Mouse (Mus musculus) limb, embryonic 12.5 days (tissue): ENCODE data around the gene Dusp16. TPM values are rescaled to one million over a fixed set of nuclear protein-coding genes. Genes with fewer than 3 reads are reported as not detected.

ENCODE experiments used
- ATAC-seq: fragments of 200-750 bp; cut with Nextera tagmentation; 2 replicates; pipeline ENCODE4 v1.8.0; 2017; ENCODE audit warnings: low read depth, moderate TSS enrichment; ENCODE audit not compliant: insufficient number of reproducible peaks, insufficient read depth, low FRiP score, low TSS enrichment
- H3K27ac ChIP-seq: fragments of 300-500 bp; sonication (generic); 2 replicates; pipeline ENCODE4 v1.5.1; 2016; ENCODE audit warnings: mild to moderate bottlenecking, moderate library complexity
- H3K27me3 ChIP-seq: fragments of 300-500 bp; sonication (generic); 2 replicates; pipeline ENCODE4 v1.6.1; 2016; ENCODE audit warnings: mild to moderate bottlenecking, moderate library complexity
- H3K36me3 ChIP-seq: fragments of 300-500 bp; sonication (generic); 2 replicates; pipeline ENCODE4 v1.6.1; 2016; ENCODE audit warnings: mild to moderate bottlenecking, moderate library complexity
- H3K4me1 ChIP-seq: fragments of 300-500 bp; sonication (generic); replicated peaks from 2 replicates; pipeline ENCODE4 v1.6.1; 2016
- H3K4me2 ChIP-seq: fragments of 300-500 bp; sonication (generic); 2 replicates; pipeline ENCODE4 v1.6.1; 2016; ENCODE audit warnings: mild to moderate bottlenecking, moderate library complexity
- H3K4me3 ChIP-seq: fragments of 300-500 bp; sonication (generic); replicated peaks from 2 replicates; pipeline ENCODE4 v1.5.1; 2016; ENCODE audit warnings: mild to moderate bottlenecking
- H3K9ac ChIP-seq: fragments of 300-500 bp; sonication (generic); replicated peaks from 2 replicates; pipeline ENCODE4 v1.6.1; 2016; ENCODE audit warnings: mild to moderate bottlenecking, moderate library complexity
- H3K9me3 ChIP-seq: fragments of 300-500 bp; sonication (generic); 2 replicates; pipeline ENCODE4 v1.6.1; 2016; ENCODE audit warnings: mild to moderate bottlenecking, moderate library complexity
- WGBS: fragments of 180-500 bp; shearing (Covaris S2); methylation state at CpG from one replicate; pipeline ENCODE4 v1.1.7; 2016; 5-methylcytosine and 5-hydroxymethylcytosine counted together
- polyA plus RNA-seq: library from polyadenylated mRNA; unstranded; fragments of >200 nt; fragmentation: Nextera tagmentation; extraction: Ambion mirVana; gene quantifications from 2 replicates; pipeline ENCODE4 v1.2.1, GENCODE M21; 2016

Gene Dusp16
- polyA plus RNA-seq, 1 experiment from 2014 or later, result 14.3 TPM

DNA sequence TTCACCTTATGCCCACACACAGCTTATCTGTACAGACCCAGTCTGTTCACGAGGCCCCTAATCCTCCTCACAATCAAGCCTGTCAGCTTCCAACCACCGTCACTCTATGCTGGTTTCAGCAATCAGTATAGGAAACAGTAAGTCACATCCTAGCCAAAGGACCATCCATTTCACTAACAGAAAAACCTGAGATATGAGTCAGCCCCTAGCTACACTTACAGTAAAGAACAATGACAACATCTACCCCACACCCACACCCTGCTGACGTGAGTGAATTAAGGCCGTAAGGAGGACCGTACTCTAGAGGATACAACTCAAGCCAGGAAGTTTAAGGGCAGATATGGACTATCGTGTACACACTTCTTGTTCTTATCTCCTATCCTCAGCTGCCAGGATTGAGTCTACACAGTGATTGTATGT, 76.2 kb downstream of the Dusp16 start:
- H3K36me3 ChIP-seq, result peaks cover 49% of the 10 kb centered on the region
- no peak overlapping the region for H3K4me2 ChIP-seq
- WGBS, result 86% methylated on average over 6 of the region's 6 CpGs
- no peaks in the 10 kb centered on the region for H3K4me1 ChIP-seq
- ATAC-seq, result no peak
- no peak overlapping the region for H3K9ac ChIP-seq
- no peaks in the 10 kb centered on the region for H3K9me3 ChIP-seq
- no peak overlapping the region for H3K4me3 ChIP-seq
- H3K27me3 ChIP-seq, result no peaks in the 10 kb centered on the region
- H3K27ac ChIP-seq, result no peak overlapping the region

DNA sequence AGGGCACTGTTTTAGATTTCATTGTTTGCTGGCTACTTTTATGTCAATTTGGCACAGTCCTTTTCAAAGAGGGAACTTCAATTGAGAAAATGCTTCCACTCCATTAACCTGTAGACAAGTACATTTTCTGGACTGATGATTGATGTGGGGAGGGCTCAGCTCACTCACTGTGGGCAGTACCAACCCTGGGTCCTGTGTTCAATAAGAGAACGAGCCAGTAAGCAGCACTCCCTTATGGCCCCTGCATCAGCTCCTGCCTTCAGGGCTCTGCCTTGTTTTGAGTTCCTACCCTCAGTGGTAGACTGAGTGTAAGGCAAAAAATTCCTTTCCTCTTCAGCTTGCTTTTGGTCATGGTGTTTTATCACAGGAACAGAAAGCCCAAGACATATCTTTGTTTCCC, 78.5 kb downstream of the Dusp16 start:
- Histone ChIP-seq H3K4me2 (no peak overlapping the region), H3K9me3 (no peaks in the 10 kb centered on the region), H3K4me1 (no peaks in the 10 kb centered on the region), H3K9ac (no peak overlapping the region), H3K36me3 (peaks cover 32% of the 10 kb centered on the region), H3K27ac (no peak overlapping the region), H3K27me3 (no peaks in the 10 kb centered on the region), H3K4me3 (no peak overlapping the region)
- no peak for ATAC-seq
- 63% methylated on average over 1 of the region's 1 CpGs for WGBS

DNA sequence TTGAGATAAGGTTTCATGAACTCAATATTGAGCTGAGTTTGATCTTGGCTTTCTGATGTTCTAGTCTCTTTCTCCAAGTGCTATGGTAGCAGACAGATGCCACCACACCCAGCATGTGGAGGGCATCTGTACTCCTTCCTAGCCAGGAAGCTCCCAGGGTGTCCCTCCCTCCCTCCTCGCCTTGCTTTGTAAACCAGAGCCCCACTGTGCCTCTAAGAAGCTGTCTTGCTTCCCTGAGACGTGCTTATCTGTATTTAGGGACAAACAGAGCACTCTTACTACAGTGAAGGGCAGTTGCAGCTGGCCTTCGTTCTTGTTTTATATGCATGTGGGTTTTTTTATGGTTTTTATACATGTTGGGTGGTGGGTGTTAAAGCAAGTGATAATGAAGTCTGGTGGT, 79.1 kb downstream of the Dusp16 start:
- 39% methylated on average over 3 of the region's 3 CpGs for WGBS
- Histone ChIP-seq H3K4me2 (no peak overlapping the region), H3K9ac (no peak overlapping the region), H3K27ac (no peak overlapping the region), H3K36me3 (peaks cover 26% of the 10 kb centered on the region), H3K9me3 (no peaks in the 10 kb centered on the region), H3K27me3 (no peaks in the 10 kb centered on the region), H3K4me3 (no peak overlapping the region), H3K4me1 (no peaks in the 10 kb centered on the region)
- no peak for ATAC-seq

DNA sequence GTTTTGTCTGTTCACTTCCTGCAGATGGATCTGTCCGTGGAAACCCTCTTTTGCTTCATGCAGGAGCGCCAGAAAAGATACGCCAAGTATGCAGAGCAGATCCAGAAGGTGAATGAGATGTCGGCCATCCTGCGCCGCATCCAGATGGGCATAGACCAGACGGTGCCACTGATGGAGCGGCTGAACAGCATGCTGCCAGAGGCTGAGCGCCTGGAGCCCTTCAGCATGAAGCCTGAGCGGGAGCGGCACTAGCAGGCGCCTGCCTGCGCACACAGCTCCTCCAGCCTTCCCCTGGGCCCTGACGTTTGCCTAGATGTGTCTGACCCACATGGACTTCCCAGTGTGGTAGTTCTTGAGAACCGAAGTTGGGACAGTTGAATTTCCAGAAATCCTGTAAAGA, 82.4 kb downstream of the Dusp16 start:
- H3K4me1 ChIP-seq, result no peaks in the 10 kb centered on the region
- no peak overlapping the region for H3K9ac ChIP-seq
- peaks cover 4% of the 10 kb centered on the region; the same call in 1 of the 2 replicates for H3K36me3 ChIP-seq
- no peak overlapping the region for H3K27ac ChIP-seq
- H3K4me3 ChIP-seq, result no peak overlapping the region
- no peak overlapping the region for H3K4me2 ChIP-seq
- H3K27me3 ChIP-seq, result no peaks in the 10 kb centered on the region
- H3K9me3 ChIP-seq, result no peaks in the 10 kb centered on the region
- no peak for ATAC-seq
- WGBS, result 92% methylated on average over 15 of the region's 15 CpGs

DNA sequence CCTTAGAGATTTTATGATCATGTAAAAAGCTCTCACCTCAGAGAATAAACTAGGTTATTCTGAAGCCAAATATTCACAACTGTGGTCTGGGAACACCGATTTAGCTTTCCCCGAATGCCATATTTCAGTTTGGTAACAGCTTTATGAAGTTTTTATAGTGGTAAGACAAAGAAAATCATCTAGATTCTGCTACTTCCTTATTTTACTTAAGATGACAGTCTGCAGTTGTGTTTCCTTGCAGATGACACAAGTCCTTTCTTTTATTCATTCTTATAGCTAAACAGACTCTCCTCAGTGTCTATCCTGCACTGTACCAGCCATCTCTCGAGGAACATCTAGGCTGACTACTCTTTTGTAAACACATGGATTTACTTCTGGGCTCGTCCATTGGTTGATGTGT, 86.0 kb downstream of the Dusp16 start:
- Histone ChIP-seq H3K36me3 (0 out of 2 replicates have a peak, but pooled peaks cover 4% of the 10 kb centered on the region), H3K4me1 (no peaks in the 10 kb centered on the region), H3K27me3 (no peaks in the 10 kb centered on the region), H3K9me3 (no peaks in the 10 kb centered on the region), H3K4me3 (no peak overlapping the region), H3K9ac (no peak overlapping the region), H3K4me2 (no peak overlapping the region), H3K27ac (no peak overlapping the region)
- 77% methylated on average over 4 of the region's 4 CpGs for WGBS
- ATAC-seq, result no peak

DNA sequence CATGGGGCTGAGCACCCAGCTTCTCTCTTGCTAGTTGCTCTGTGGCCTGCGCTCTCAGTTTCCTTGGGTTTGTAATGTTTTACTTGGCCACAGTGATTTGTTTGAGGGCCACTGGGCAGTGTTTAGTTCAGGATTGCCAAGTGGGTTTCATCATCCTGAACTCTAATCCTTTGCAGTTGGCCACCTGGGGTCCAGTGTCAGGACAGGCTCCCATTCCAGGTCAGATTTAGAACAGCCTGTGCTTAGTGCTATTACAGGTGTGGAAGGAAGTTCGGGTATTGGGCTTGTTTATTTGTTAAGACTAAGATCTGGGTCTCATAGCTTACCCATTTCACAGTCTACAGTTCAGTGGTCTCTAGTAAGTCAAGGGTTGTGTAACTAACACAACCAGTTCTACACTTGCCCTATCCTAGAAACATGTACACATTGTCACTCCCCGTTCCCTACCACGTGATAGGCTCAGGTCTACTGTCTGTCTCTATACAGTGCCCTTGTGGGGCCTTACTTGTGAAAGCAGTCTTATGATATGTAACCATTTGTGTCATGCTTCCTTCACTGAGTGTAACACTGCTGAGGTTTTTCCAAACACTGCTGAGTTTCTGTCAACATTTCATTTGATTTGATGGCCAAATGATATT, 89.3 kb downstream of the Dusp16 start:
- H3K9me3 ChIP-seq, result no peaks in the 10 kb centered on the region
- WGBS, result 88% methylated on average over 4 of the region's 4 CpGs
- H3K9ac ChIP-seq, result no peak overlapping the region
- H3K4me2 ChIP-seq, result no peak overlapping the region
- H3K27ac ChIP-seq, result no peak overlapping the region
- H3K36me3 ChIP-seq, result no peaks in the 10 kb centered on the region
- H3K4me1 ChIP-seq, result peaks cover 4% of the 10 kb centered on the region; the same call in 1 of the 2 replicates
- no peak for ATAC-seq
- no peaks in the 10 kb centered on the region for H3K27me3 ChIP-seq
- no peak overlapping the region for H3K4me3 ChIP-seq

DNA sequence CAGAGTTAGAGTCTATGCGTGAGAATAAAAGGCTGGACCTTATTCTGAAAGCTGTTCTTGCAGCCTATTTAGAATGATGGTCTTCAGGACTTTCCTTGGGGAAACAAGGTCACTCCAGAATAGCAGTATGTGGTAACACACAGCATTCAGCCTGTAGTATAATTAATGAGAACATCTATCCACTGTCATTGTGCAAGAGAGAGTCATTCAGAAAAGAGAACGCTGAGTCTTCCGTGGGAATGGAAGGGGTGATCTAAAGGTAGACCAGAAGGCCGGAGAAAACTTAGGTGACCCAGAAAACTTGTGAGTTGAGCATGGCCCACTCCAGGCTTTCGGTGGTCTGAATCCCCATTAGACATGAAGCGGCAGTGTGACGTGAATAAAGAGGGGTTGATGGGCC, 90.2 kb downstream of the Dusp16 start:
- Histone ChIP-seq H3K27ac (no peak overlapping the region), H3K4me2 (no peak overlapping the region), H3K9ac (no peak overlapping the region), H3K4me1 (peaks cover 4% of the 10 kb centered on the region; the same call in 1 of the 2 replicates), H3K9me3 (no peaks in the 10 kb centered on the region), H3K36me3 (no peaks in the 10 kb centered on the region), H3K27me3 (no peaks in the 10 kb centered on the region), H3K4me3 (no peak overlapping the region)
- ATAC-seq, result no peak
- WGBS, result 93% methylated on average over 7 of the region's 7 CpGs

DNA sequence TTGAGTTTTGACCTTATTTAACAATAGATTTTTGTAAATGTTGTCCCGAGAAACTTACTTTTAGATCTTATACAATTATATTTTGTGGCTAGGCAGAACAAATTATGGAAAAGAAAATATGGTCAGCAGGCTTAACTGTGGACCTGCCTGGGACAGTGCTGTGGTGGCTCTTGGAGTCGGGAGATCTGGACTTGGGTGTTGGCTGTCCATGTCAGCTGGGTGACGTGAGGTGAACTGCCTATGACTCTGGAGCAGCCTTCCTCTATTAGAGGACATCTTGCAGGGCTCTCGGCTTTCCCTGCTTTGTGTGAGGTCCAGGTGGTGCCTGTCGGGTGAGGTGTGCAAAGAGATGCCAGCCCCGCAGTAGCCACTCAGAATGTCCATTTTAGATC, 91.2 kb downstream of the Dusp16 start:
- H3K9ac ChIP-seq, result no peak overlapping the region
- WGBS, result 93% methylated on average over 6 of the region's 6 CpGs
- H3K9me3 ChIP-seq, result no peaks in the 10 kb centered on the region
- H3K27ac ChIP-seq, result 0 out of 2 replicates have a peak overlapping the region, but pooled peaks have one; percentile 41
- H3K4me2 ChIP-seq, result no peak overlapping the region
- H3K27me3 ChIP-seq, result no peaks in the 10 kb centered on the region
- H3K4me3 ChIP-seq, result no peak overlapping the region
- H3K36me3 ChIP-seq, result no peaks in the 10 kb centered on the region
- H3K4me1 ChIP-seq, result peaks cover 9% of the 10 kb centered on the region; the same call in 1 of the 2 replicates
- no peak for ATAC-seq

DNA sequence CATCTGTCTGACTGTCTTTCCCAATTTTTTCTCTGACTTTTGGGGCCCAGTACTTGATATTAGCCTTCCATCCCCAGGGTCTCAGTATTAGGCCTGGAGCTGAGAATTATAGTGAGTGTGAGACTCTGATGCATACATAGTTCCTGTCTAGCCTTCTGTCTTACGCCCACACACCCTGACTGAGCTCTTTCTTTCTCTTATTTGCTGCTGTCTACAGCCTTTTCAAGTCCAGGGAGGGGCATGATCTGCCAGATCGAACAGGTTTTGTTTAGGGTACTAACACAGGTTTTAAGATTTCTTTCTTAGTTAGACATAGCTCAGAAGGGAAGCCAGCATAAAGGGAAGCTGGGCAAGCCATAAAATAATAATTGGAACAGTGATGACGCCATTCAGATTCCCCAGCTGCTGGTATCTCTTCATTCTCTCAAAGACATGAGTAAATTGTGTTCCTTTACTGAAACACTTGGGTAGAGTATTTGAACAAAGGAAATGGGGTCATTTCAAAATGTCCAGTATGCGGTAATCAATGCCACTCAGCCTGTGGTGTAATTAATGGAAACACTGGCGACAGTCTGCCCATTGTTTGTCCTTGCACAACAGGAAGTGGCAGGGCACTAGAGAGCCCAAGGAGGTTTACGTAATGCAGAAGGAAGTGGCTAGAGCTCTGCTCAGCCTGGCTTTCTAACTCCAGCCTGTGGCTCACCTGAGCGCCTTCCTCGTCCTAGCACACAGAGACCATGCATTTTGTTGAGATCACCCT, 91.8 kb downstream of the Dusp16 start:
- Histone ChIP-seq H3K27ac (peak overlapping the region; percentile 23; the same call in 1 of the 2 replicates), H3K4me1 (peaks cover 11% of the 10 kb centered on the region; the same call in 1 of the 2 replicates), H3K9ac (no peak overlapping the region), H3K27me3 (no peaks in the 10 kb centered on the region), H3K36me3 (no peaks in the 10 kb centered on the region), H3K4me3 (no peak overlapping the region), H3K9me3 (no peaks in the 10 kb centered on the region), H3K4me2 (no peak overlapping the region)
- 73% methylated on average over 8 of the region's 8 CpGs for WGBS
- ATAC-seq, result no peak

DNA sequence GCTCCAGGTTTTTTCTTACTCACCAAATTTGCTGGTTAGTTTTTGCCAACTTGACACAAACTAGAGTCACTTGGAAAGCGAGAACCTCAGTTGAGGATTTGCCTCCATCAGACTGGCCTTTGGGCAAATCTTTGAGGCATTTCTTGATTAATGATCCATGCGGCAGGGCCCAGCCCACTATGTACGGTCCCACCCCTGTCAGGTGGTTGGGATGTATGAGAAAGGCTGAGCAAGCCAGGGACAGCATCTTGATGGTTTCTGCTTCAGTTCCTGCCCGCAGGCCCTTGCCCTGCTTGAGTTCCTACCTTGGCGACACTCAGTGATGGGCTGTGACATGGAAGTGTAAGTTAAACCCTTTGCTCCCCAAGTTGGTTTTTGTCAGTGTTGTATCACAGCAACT, 94.2 kb downstream of the Dusp16 start:
- H3K4me1 ChIP-seq, result peaks cover 11% of the 10 kb centered on the region; the same call in 1 of the 2 replicates
- 94% methylated on average over 5 of the region's 5 CpGs for whole genome bisulfite sequencing
- H3K27ac ChIP-seq, result no peak overlapping the region
- H3K27me3 ChIP-seq, result no peaks in the 10 kb centered on the region
- no peak overlapping the region for H3K4me2 ChIP-seq
- no peak overlapping the region for H3K4me3 ChIP-seq
- H3K9ac ChIP-seq, result no peak overlapping the region
- H3K9me3 ChIP-seq, result no peaks in the 10 kb centered on the region
- no peak for ATAC-seq
- H3K36me3 ChIP-seq, result no peaks in the 10 kb centered on the region

DNA sequence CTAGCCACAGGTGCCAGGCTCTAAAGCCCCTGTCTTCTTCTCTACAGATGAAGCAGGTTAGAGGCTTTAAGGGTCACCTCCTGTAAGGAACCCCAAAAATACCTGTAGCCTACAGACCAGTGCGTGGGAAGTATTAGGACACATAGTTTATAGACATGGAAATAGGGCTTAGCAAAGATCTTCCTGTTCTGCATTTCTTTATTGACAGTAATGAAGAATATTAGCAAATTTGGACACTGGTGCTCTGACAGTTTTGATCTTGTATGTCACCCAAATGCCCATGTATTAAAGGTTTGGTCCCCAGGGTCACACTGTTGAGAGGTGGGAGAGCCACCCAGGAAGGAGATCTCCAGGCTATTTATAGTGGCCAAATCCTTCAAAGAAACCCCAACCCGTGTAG, 95.9 kb downstream of the Dusp16 start:
- Histone ChIP-seq H3K36me3 (no peaks in the 10 kb centered on the region), H3K4me1 (peaks cover 11% of the 10 kb centered on the region; the same call in 1 of the 2 replicates), H3K4me3 (no peak overlapping the region), H3K27ac (no peak overlapping the region), H3K9ac (no peak overlapping the region), H3K4me2 (no peak overlapping the region), H3K9me3 (no peaks in the 10 kb centered on the region), H3K27me3 (no peaks in the 10 kb centered on the region)
- no peak for ATAC-seq
- WGBS, result 86% methylated on average over 2 of the region's 2 CpGs
